Mouse (Mus musculus) monocyte, adult 2 months (primary cell): ENCODE results near the gene Igsf10.

Source experiments
- DNase-seq, 2 experiments: peaks; one replicate each; pipeline ENCODE4 v3.0.0; 2022; ENCODE audit warnings: low spot score in 2 of 2, low read depth in 1 of 2

The Igsf10 gene

GRCm38 (mm10) chr3:59293437-59294199, 50.6 kb downstream of the Igsf10 start:
- no peak for DNase-seq

- DNase-seq = no peak
These were observed 53.6 kb downstream of the Igsf10 start for GRCm38 (mm10) chr3:59290551-59290950.

GRCm38 (mm10) chr3:59278620-59279019, 65.6 kb downstream of the Igsf10 start:
- DNase-seq = no peak

- DNase-seq = no peak
These were observed 66.0 kb downstream of the Igsf10 start for GRCm38 (mm10) chr3:59278254-59278533.

GRCm38 (mm10) chr3:59277502-59278253, 66.5 kb downstream of the Igsf10 start:
- no peak for DNase-seq

- no peak for DNase-seq
These were observed 73.4 kb downstream of the Igsf10 start for GRCm38 (mm10) chr3:59270811-59271210.
